Mouse (Mus musculus) hindbrain, postnatal 0 days (tissue): ENCODE results near the gene Gm10974. TPM values are rescaled to one million over a fixed set of nuclear protein-coding genes. Genes with fewer than 3 reads are reported as not detected.
A peak's percentile ranks its signal among the peaks of the same experiment; 100 is the strongest.

Experiments used
- ATAC-seq: fragments of 200-750 bp; cut with Nextera tagmentation; 2 replicates; pipeline ENCODE4 v1.8.0; 2017; ENCODE audit warnings: mild to moderate bottlenecking, moderate TSS enrichment, moderate library complexity
- DNase-seq: peaks from one replicate; pipeline ENCODE4 v3.0.0-alpha.2; 2015; ENCODE audit warnings: low spot score
- H3K27ac ChIP-seq: fragments of 300-500 bp; sonication (generic); 2 replicates; pipeline ENCODE4 v1.5.1; 2014; ENCODE audit warnings: mild to moderate bottlenecking
- H3K27me3 ChIP-seq: fragments of 300-500 bp; sonication (generic); 2 replicates; pipeline ENCODE4 v1.6.1; 2014; ENCODE audit warnings: low read length, mixed read lengths; ENCODE audit not compliant: insufficient read depth
- H3K36me3 ChIP-seq: fragments of 300-500 bp; sonication (generic); 2 replicates; pipeline ENCODE4 v1.6.1; 2014; ENCODE audit warnings: low read length, mixed read lengths; ENCODE audit not compliant: insufficient read depth
- H3K4me1 ChIP-seq: fragments of 300-500 bp; sonication (generic); 2 replicates; pipeline ENCODE4 v1.6.1; 2014; ENCODE audit warnings: antibody characterized with exemption, low read length, mixed read lengths; ENCODE audit not compliant: insufficient read depth
- H3K4me2 ChIP-seq: fragments of 300-500 bp; sonication (generic); 2 replicates; pipeline ENCODE4 v1.6.1; 2014; ENCODE audit warnings: low read depth, mild to moderate bottlenecking, low read length, moderate library complexity, mixed read lengths
- H3K4me3 ChIP-seq: fragments of 300-500 bp; sonication (generic); 2 replicates; pipeline ENCODE4 v1.5.1; 2014; ENCODE audit warnings: low read length
- H3K9ac ChIP-seq: fragments of 300-500 bp; sonication (generic); replicated peaks from 2 replicates; pipeline ENCODE4 v1.6.1; 2014; ENCODE audit warnings: mild to moderate bottlenecking, low read length, moderate library complexity, mixed read lengths
- H3K9me3 ChIP-seq: fragments of 300-500 bp; sonication (generic); 2 replicates; pipeline ENCODE4 v1.6.1; 2016; ENCODE audit warnings: low read length, mixed read lengths
- CTCF ChIP-seq: IDR thresholded peaks from 2 replicates; pipeline ENCODE4 v1.5.1; 2016; ENCODE audit warnings: antibody characterized with exemption, control low read depth, low read depth
- WGBS: fragments of 180-500 bp; shearing (Covaris S2); extraction: QIAGEN DNeasy Blood & Tissue Kit; methylation state at CpG from one replicate; pipeline ENCODE4 v1.1.7; 2014; 5-methylcytosine and 5-hydroxymethylcytosine counted together
- polyA plus RNA-seq: library from polyadenylated mRNA; unstranded; fragments of >200 nt; fragmentation: Nextera tagmentation; extraction: Ambion mirVana; gene quantifications from 2 replicates; pipeline ENCODE4 v1.2.1, GENCODE M21; 2015
- total RNA-seq: library from RNA; depleted of rRNA; stranded (reverse); fragments of >200 nt; gene quantifications from 2 replicates; pipeline ENCODE4 v1.2.3, GENCODE M21; 2014

The Gm10974 gene
- total and polyA plus RNA-seq, 2 experiments from 2014 or later: not detected

- TF ChIP-seq CTCF: no peak
- no peaks in the 10 kb centered on the region for H3K9me3 ChIP-seq
- H3K36me3 ChIP-seq: no peaks in the 10 kb centered on the region
- WGBS: 91% methylated on average over 12 of the region's 12 CpGs
- H3K4me2 ChIP-seq: no peak overlapping the region
- 0 out of 2 replicates have a peak, but pooled peaks cover 6% of the 10 kb centered on the region for H3K4me1 ChIP-seq
- H3K4me3 ChIP-seq: no peak overlapping the region
- H3K27ac ChIP-seq: no peak overlapping the region
- no peak for ATAC-seq
- DNase-seq: no peak
- no peak overlapping the region for H3K9ac ChIP-seq
- 0 out of 2 replicates have a peak, but pooled peaks cover 2% of the 10 kb centered on the region for H3K27me3 ChIP-seq
These were observed 20.1 kb downstream of the Gm10974 start for GRCm38 (mm10) chr7:66385826-66386225.

- Histone ChIP-seq H3K9ac (no peak overlapping the region), H3K4me1 (0 out of 2 replicates have a peak, but pooled peaks cover 6% of the 10 kb centered on the region), H3K4me2 (no peak overlapping the region), H3K4me3 (no peak overlapping the region), H3K27me3 (0 out of 2 replicates have a peak, but pooled peaks cover 2% of the 10 kb centered on the region), H3K36me3 (no peaks in the 10 kb centered on the region), H3K27ac (no peak overlapping the region), H3K9me3 (no peaks in the 10 kb centered on the region)
- ATAC-seq (no peak), DNase-seq (no peak)
- 96% methylated on average over 6 of the region's 6 CpGs for WGBS
- no peak for TF ChIP-seq CTCF
These were observed 20.7 kb downstream of the Gm10974 start for GRCm38 (mm10) chr7:66386411-66386810.

GRCm38 (mm10) chr7:66387419-66387812 lies 21.7 kb downstream of the Gm10974 start:
- TF ChIP-seq CTCF: no peak
- no peak overlapping the region for H3K27ac ChIP-seq
- no peak for DNase-seq
- H3K36me3 ChIP-seq: no peaks in the 10 kb centered on the region
- 0 out of 2 replicates have a peak, but pooled peaks cover 2% of the 10 kb centered on the region for H3K27me3 ChIP-seq
- H3K4me2 ChIP-seq: peak overlapping the region; percentile 99
- ATAC-seq: no peak
- H3K4me3 ChIP-seq: peak overlapping the region; percentile 54
- 0 out of 2 replicates have a peak, but pooled peaks cover 6% of the 10 kb centered on the region for H3K4me1 ChIP-seq
- peak overlapping the region; percentile 56 for H3K9ac ChIP-seq
- 2% methylated on average over 13 of the region's 13 CpGs for WGBS
- H3K9me3 ChIP-seq: no peaks in the 10 kb centered on the region

GRCm38 (mm10) chr7:66387813-66388521 lies 22.3 kb downstream of the Gm10974 start, which contains the start of gene Lrrk1:
Gene Lrrk1, minus strand, starts transcription at chr7:66388350.
- H3K9me3 ChIP-seq: no peaks in the 10 kb centered on the region
- DNase-seq: peak; percentile 51
- H3K36me3 ChIP-seq: no peaks in the 10 kb centered on the region
- 0 out of 2 replicates have a peak, but pooled peaks cover 6% of the 10 kb centered on the region for H3K4me1 ChIP-seq
- peak within 1 kb of the TSS; percentile 99 for H3K4me2 ChIP-seq
- H3K4me3 ChIP-seq: peak within 1 kb of the TSS; percentile 54
- TF ChIP-seq CTCF: peak; percentile 42
- H3K27ac ChIP-seq: 0 out of 2 replicates have a peak within 1 kb of the TSS, but pooled peaks have one; percentile 36
- H3K9ac ChIP-seq: peak within 1 kb of the TSS; percentile 56
- H3K27me3 ChIP-seq: 0 out of 2 replicates have a peak, but pooled peaks cover 2% of the 10 kb centered on the region
- ATAC-seq: peak; percentile 54; the same call in 1 of the 2 replicates
- WGBS: 2% methylated on average over 69 of the region's 70 CpGs

GRCm38 (mm10) chr7:66388621-66389532 lies 23.2 kb downstream of the Gm10974 start:
- Histone ChIP-seq H3K4me2 (peak overlapping the region; percentile 99), H3K9ac (peak overlapping the region; percentile 56; the same call in 1 of the 2 replicates), H3K9me3 (no peaks in the 10 kb centered on the region), H3K4me1 (0 out of 2 replicates have a peak, but pooled peaks cover 6% of the 10 kb centered on the region), H3K27ac (no peak overlapping the region), H3K36me3 (no peaks in the 10 kb centered on the region), H3K4me3 (peak overlapping the region; percentile 54), H3K27me3 (0 out of 2 replicates have a peak, but pooled peaks cover 2% of the 10 kb centered on the region)
- 13% methylated on average over 28 of the region's 28 CpGs for WGBS
- ATAC-seq (peak; percentile 84; the same call in 1 of the 2 replicates), DNase-seq (peak; percentile 86)
- TF ChIP-seq CTCF: peak; percentile 92

- Histone ChIP-seq H3K9me3 (no peaks in the 10 kb centered on the region), H3K4me3 (no peak overlapping the region), H3K27ac (no peak overlapping the region), H3K9ac (no peak overlapping the region), H3K27me3 (no peaks in the 10 kb centered on the region), H3K4me2 (no peak overlapping the region), H3K36me3 (no peaks in the 10 kb centered on the region), H3K4me1 (no peaks in the 10 kb centered on the region)
- no peak for ATAC-seq
- no peak for DNase-seq
- no peak for TF ChIP-seq CTCF
- 32% methylated on average over 3 of the region's 3 CpGs for WGBS
These were observed 31.6 kb downstream of the Gm10974 start for GRCm38 (mm10) chr7:66397288-66397687.
